Mouse (Mus musculus): Measurements from ENCODE around the gene Neb. TPM values are rescaled to one million over a fixed set of nuclear protein-coding genes. Genes with fewer than 3 reads are reported as not detected.

Neb gene
- polyA plus RNA-seq, 1 experiment: not detected

- TF ChIP-seq POLR2A (IDR thresholded peaks at IDR 0.05; ENCODE audit: insufficient read depth, low read depth, low read length) (no peak), CTCF (IDR thresholded peaks at IDR 0.05; ENCODE audit: insufficient read depth, low read depth, low read length) (no peak)
- H3K4me3 ChIP-seq (ENCODE audit: insufficient read depth, low read depth, low read length): no peak overlapping the region
- 88% methylated on average over 3 of the region's 3 CpGs for WGBS
- no peak overlapping the region for H3K27ac ChIP-seq (ENCODE audit: insufficient read depth, low read depth, low read length)
- H3K4me1 ChIP-seq (ENCODE audit: control insufficient read depth, insufficient read depth, low read length): no peaks in the 10 kb centered on the region
These were observed 46.5 kb downstream of the Neb start for GRCm38 (mm10) chr2:52331761-52332160.

- Histone ChIP-seq H3K4me3 (ENCODE audit: insufficient read depth, low read depth, low read length) (no peak overlapping the region), H3K27ac (ENCODE audit: insufficient read depth, low read depth, low read length) (no peak overlapping the region), H3K4me1 (ENCODE audit: control insufficient read depth, insufficient read depth, low read length) (no peaks in the 10 kb centered on the region)
- WGBS: 32% methylated on average over 4 of the region's 4 CpGs
- TF ChIP-seq CTCF (IDR thresholded peaks at IDR 0.05; ENCODE audit: insufficient read depth, low read depth, low read length) (no peak), POLR2A (IDR thresholded peaks at IDR 0.05; ENCODE audit: insufficient read depth, low read depth, low read length) (no peak)
These were observed 50.9 kb downstream of the Neb start for GRCm38 (mm10) chr2:52327244-52327815.

GRCm38 (mm10) chr2:52321866-52322265 is 56.4 kb downstream of the Neb start:
- WGBS: 84% methylated on average over 3 of the region's 3 CpGs
- Histone ChIP-seq H3K4me1 (ENCODE audit: control insufficient read depth, insufficient read depth, low read length) (peaks cover 4% of the 10 kb centered on the region), H3K27ac (ENCODE audit: insufficient read depth, low read depth, low read length) (no peak overlapping the region), H3K4me3 (ENCODE audit: insufficient read depth, low read depth, low read length) (no peak overlapping the region)
- no peak for TF ChIP-seq POLR2A (IDR thresholded peaks at IDR 0.05; ENCODE audit: insufficient read depth, low read depth, low read length)
- no peak for TF ChIP-seq CTCF (IDR thresholded peaks at IDR 0.05; ENCODE audit: insufficient read depth, low read depth, low read length)

- Histone ChIP-seq H3K4me1 (ENCODE audit: control insufficient read depth, insufficient read depth, low read length) (peaks cover 4% of the 10 kb centered on the region), H3K27ac (ENCODE audit: insufficient read depth, low read depth, low read length) (no peak overlapping the region), H3K4me3 (ENCODE audit: insufficient read depth, low read depth, low read length) (no peak overlapping the region)
- 95% methylated on average over 2 of the region's 2 CpGs for WGBS
- no peak for TF ChIP-seq POLR2A (IDR thresholded peaks at IDR 0.05; ENCODE audit: insufficient read depth, low read depth, low read length)
These were observed 58.1 kb downstream of the Neb start for GRCm38 (mm10) chr2:52320175-52320574.

- no peak for TF ChIP-seq POLR2A (IDR thresholded peaks at IDR 0.05; ENCODE audit: insufficient read depth, low read depth, low read length)
- TF ChIP-seq CTCF (IDR thresholded peaks at IDR 0.05; ENCODE audit: insufficient read depth, low read depth, low read length): no peak
- WGBS: 57% methylated on average over 5 of the region's 5 CpGs
- H3K27ac ChIP-seq (ENCODE audit: insufficient read depth, low read depth, low read length): no peak overlapping the region
- H3K4me1 ChIP-seq (ENCODE audit: control insufficient read depth, insufficient read depth, low read length): peaks cover 4% of the 10 kb centered on the region
- no peak overlapping the region for H3K4me3 ChIP-seq (ENCODE audit: insufficient read depth, low read depth, low read length)
These were observed 59.2 kb downstream of the Neb start for GRCm38 (mm10) chr2:52319020-52319567.

- H3K4me3 ChIP-seq (ENCODE audit: insufficient read depth, low read depth, low read length): no peak overlapping the region
- peaks cover 4% of the 10 kb centered on the region for H3K4me1 ChIP-seq (ENCODE audit: control insufficient read depth, insufficient read depth, low read length)
- no peak overlapping the region for H3K27ac ChIP-seq (ENCODE audit: insufficient read depth, low read depth, low read length)
- TF ChIP-seq CTCF (IDR thresholded peaks at IDR 0.05; ENCODE audit: insufficient read depth, low read depth, low read length): no peak
- TF ChIP-seq POLR2A (IDR thresholded peaks at IDR 0.05; ENCODE audit: insufficient read depth, low read depth, low read length): no peak
- 93% methylated on average over 4 of the region's 4 CpGs for WGBS
These were observed 60.8 kb downstream of the Neb start for GRCm38 (mm10) chr2:52317471-52317870.

- no peak for TF ChIP-seq CTCF (IDR thresholded peaks at IDR 0.05; ENCODE audit: insufficient read depth, low read depth, low read length)
- no peak for TF ChIP-seq POLR2A (IDR thresholded peaks at IDR 0.05; ENCODE audit: insufficient read depth, low read depth, low read length)
- Histone ChIP-seq H3K4me1 (ENCODE audit: control insufficient read depth, insufficient read depth, low read length) (peaks cover 4% of the 10 kb centered on the region), H3K27ac (ENCODE audit: insufficient read depth, low read depth, low read length) (no peak overlapping the region), H3K4me3 (ENCODE audit: insufficient read depth, low read depth, low read length) (no peak overlapping the region)
- whole genome bisulfite sequencing: 56% methylated on average over 3 of the region's 3 CpGs
These were observed 62.5 kb downstream of the Neb start for GRCm38 (mm10) chr2:52315737-52316136.

GRCm38 (mm10) chr2:52314922-52315730 is 63.1 kb downstream of the Neb start:
- H3K4me1 ChIP-seq (ENCODE audit: control insufficient read depth, insufficient read depth, low read length): peaks cover 4% of the 10 kb centered on the region
- H3K4me3 ChIP-seq (ENCODE audit: insufficient read depth, low read depth, low read length): no peak overlapping the region
- WGBS: 64% methylated on average over 7 of the region's 7 CpGs
- H3K27ac ChIP-seq (ENCODE audit: insufficient read depth, low read depth, low read length): no peak overlapping the region
- no peak for TF ChIP-seq CTCF (IDR thresholded peaks at IDR 0.05; ENCODE audit: insufficient read depth, low read depth, low read length)
- TF ChIP-seq POLR2A (IDR thresholded peaks at IDR 0.05; ENCODE audit: insufficient read depth, low read depth, low read length): no peak

GRCm38 (mm10) chr2:52310757-52311156 is 67.5 kb downstream of the Neb start:
- no peak overlapping the region for H3K27ac ChIP-seq (ENCODE audit: insufficient read depth, low read depth, low read length)
- TF ChIP-seq POLR2A (IDR thresholded peaks at IDR 0.05; ENCODE audit: insufficient read depth, low read depth, low read length) (no peak), CTCF (IDR thresholded peaks at IDR 0.05; ENCODE audit: insufficient read depth, low read depth, low read length) (no peak)
- 91% methylated on average over 4 of the region's 4 CpGs for WGBS
- no peaks in the 10 kb centered on the region for H3K4me1 ChIP-seq (ENCODE audit: control insufficient read depth, insufficient read depth, low read length)
- no peak overlapping the region for H3K4me3 ChIP-seq (ENCODE audit: insufficient read depth, low read depth, low read length)
